Mouse (Mus musculus) hindbrain, embryonic 15.5 days (tissue): ENCODE measurements around the gene Chrnd. TPM values are rescaled to one million over a fixed set of nuclear protein-coding genes. Genes with fewer than 3 reads are reported as not detected.

Experiments used
- ATAC-seq: fragments of 200-750 bp; cut with Nextera tagmentation; 2 replicates; pipeline ENCODE4 v1.8.0; 2017; ENCODE audit warnings: low read depth, moderate number of reproducible peaks, moderate TSS enrichment; ENCODE audit not compliant: low FRiP score
- H3K27ac ChIP-seq: fragments of 300-500 bp; sonication (generic); replicated peaks from 2 replicates; pipeline ENCODE4 v1.5.1; 2015; ENCODE audit warnings: mild to moderate bottlenecking, inconsistent platforms
- H3K27me3 ChIP-seq: fragments of 300-500 bp; sonication (generic); 2 replicates; pipeline ENCODE4 v1.6.1; 2015; ENCODE audit warnings: control low read depth, inconsistent platforms
- H3K36me3 ChIP-seq: fragments of 300-500 bp; sonication (generic); 2 replicates; pipeline ENCODE4 v1.6.1; 2015; ENCODE audit warnings: control low read depth, inconsistent platforms
- H3K4me1 ChIP-seq: fragments of 300-500 bp; sonication (generic); replicated peaks from 2 replicates; pipeline ENCODE4 v1.6.1; 2015; ENCODE audit warnings: control low read depth, inconsistent platforms
- H3K4me2 ChIP-seq: fragments of 300-500 bp; sonication (generic); 2 replicates; pipeline ENCODE4 v1.6.1; 2015; ENCODE audit warnings: moderate library complexity, mild to moderate bottlenecking, inconsistent platforms
- H3K4me3 ChIP-seq: fragments of 300-500 bp; sonication (generic); 2 replicates; pipeline ENCODE4 v1.5.1; 2015; ENCODE audit warnings: mild to moderate bottlenecking, inconsistent platforms
- H3K9ac ChIP-seq: fragments of 300-500 bp; sonication (generic); 2 replicates; pipeline ENCODE4 v1.6.1; 2015; ENCODE audit warnings: inconsistent platforms
- H3K9me3 ChIP-seq: fragments of 300-500 bp; sonication (generic); 2 replicates; pipeline ENCODE4 v1.6.1; 2016; ENCODE audit warnings: control low read depth, inconsistent platforms
- WGBS: fragments of 180-500 bp; shearing (Covaris S2); methylation state at CpG from one replicate; pipeline ENCODE4 v1.1.7; 2015; 5-methylcytosine and 5-hydroxymethylcytosine counted together
- polyA plus RNA-seq: library from polyadenylated mRNA; unstranded; fragments of >200 nt; fragmentation: Nextera tagmentation; extraction: Ambion mirVana; gene quantifications from 2 replicates; pipeline ENCODE4 v1.2.1, GENCODE M21; 2015

The Chrnd gene
- polyA plus RNA-seq, 1 experiment from 2014 or later = not detected

DNA sequence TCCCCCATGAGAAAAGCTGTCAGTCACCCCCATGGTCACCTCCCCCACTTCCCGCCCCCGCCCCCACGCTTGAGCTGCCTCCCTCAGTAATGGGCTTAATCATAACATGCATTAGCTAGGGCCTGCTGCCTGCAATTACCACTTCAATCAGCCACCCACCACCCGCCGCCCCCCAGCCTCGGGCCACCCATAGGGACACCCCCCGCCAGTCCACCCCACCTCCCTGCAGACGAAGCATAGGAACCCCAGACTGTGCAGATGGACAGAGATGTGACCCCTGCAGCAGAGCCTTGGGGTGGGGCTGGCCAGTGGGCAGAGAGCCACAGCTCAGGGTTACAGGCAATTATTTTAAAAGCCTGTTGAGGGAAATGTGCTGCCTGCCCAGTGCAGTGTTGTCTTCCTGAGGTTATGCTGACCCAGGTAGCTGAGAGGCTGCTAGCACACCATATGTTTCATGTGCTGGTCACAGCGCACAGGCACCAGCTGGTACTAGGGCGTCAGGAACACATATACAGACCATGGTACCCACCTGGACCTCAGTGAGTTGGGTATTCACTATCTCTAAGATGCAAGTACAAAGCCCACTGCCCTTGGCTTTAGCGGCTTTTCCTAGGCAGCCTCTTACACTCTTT, 26.1 kb upstream of the Chrnd start:
- Histone ChIP-seq H3K27ac (no peak overlapping the region), H3K4me3 (no peak overlapping the region), H3K36me3 (no peaks in the 10 kb centered on the region), H3K27me3 (no peaks in the 10 kb centered on the region), H3K9me3 (no peaks in the 10 kb centered on the region), H3K4me2 (no peak overlapping the region), H3K9ac (no peak overlapping the region), H3K4me1 (peaks cover 18% of the 10 kb centered on the region)
- peak; percentile 43; the same call in 1 of the 2 replicates for ATAC-seq
- 28% methylated on average over 11 of the region's 11 CpGs for WGBS

- 52% methylated on average over 9 of the region's 9 CpGs for WGBS
- H3K27ac ChIP-seq = no peak overlapping the region
Measured at GRCm38 (mm10) chr1:87164796-87165184, 25.6 kb upstream of the Chrnd start.

GRCm38 (mm10) chr1:87170458-87170857, 19.9 kb upstream of the Chrnd start:
- Histone ChIP-seq H3K36me3 (no peaks in the 10 kb centered on the region), H3K9me3 (no peaks in the 10 kb centered on the region), H3K4me2 (peak overlapping the region; percentile 27), H3K27me3 (peaks cover 4% of the 10 kb centered on the region; the same call in 1 of the 2 replicates), H3K9ac (no peak overlapping the region), H3K4me1 (peaks cover 41% of the 10 kb centered on the region), H3K4me3 (no peak overlapping the region), H3K27ac (no peak overlapping the region)
- ATAC-seq = peak; percentile 57; the same call in 1 of the 2 replicates
- 6% methylated on average over 19 of the region's 19 CpGs for WGBS

More at GRCm38 (mm10) chr1:87164796-87165184, 25.6 kb upstream of the Chrnd start:
- Histone ChIP-seq H3K4me3 (no peak overlapping the region), H3K27me3 (no peaks in the 10 kb centered on the region), H3K9me3 (no peaks in the 10 kb centered on the region), H3K4me2 (no peak overlapping the region), H3K4me1 (peaks cover 23% of the 10 kb centered on the region), H3K9ac (no peak overlapping the region), H3K36me3 (no peaks in the 10 kb centered on the region)
- ATAC-seq = no peak

DNA sequence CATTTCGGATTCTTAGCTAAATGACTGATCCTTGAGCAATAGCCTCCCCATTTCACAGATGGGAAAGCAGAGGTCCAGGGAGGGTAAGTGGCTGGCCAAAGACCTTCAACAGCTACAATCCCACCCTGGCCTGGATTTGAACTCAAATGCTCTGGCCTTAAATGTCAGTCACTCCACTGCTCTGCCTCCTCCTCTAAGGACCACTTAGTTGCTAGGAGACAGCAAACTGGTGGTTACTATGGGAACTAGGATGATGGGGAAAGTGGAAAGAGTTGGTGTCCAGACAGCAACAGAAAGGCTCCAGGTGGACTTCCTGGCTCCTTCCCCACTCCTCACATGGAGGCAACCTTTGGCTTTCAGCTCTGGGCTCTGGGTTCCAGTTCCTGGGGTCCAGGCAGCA, 19.1 kb upstream of the Chrnd start:
- H3K4me2 ChIP-seq = no peak overlapping the region
- no peak overlapping the region for H3K9ac ChIP-seq
- no peak overlapping the region for H3K4me3 ChIP-seq
- 85% methylated on average over 1 of the region's 1 CpGs for WGBS
- H3K27me3 ChIP-seq = peaks cover 4% of the 10 kb centered on the region; the same call in 1 of the 2 replicates
- no peak for ATAC-seq
- peaks cover 50% of the 10 kb centered on the region for H3K4me1 ChIP-seq
- H3K27ac ChIP-seq = no peak overlapping the region
- no peaks in the 10 kb centered on the region for H3K36me3 ChIP-seq
- no peaks in the 10 kb centered on the region for H3K9me3 ChIP-seq

GRCm38 (mm10) chr1:87172316-87172715, 18.1 kb upstream of the Chrnd start:
- H3K36me3 ChIP-seq = no peaks in the 10 kb centered on the region
- no peaks in the 10 kb centered on the region for H3K9me3 ChIP-seq
- H3K9ac ChIP-seq = no peak overlapping the region
- H3K4me3 ChIP-seq = no peak overlapping the region
- H3K27ac ChIP-seq = no peak overlapping the region
- peaks cover 52% of the 10 kb centered on the region for H3K4me1 ChIP-seq
- H3K4me2 ChIP-seq = no peak overlapping the region
- no peak for ATAC-seq
- WGBS = 35% methylated on average over 9 of the region's 9 CpGs
- peaks cover 4% of the 10 kb centered on the region; the same call in 1 of the 2 replicates for H3K27me3 ChIP-seq

- WGBS = 24% methylated on average over 28 of the region's 28 CpGs
- Histone ChIP-seq H3K27ac (no peak overlapping the region), H3K4me2 (no peak overlapping the region), H3K36me3 (no peaks in the 10 kb centered on the region), H3K9me3 (no peaks in the 10 kb centered on the region), H3K9ac (no peak overlapping the region), H3K4me3 (no peak overlapping the region), H3K4me1 (peaks cover 47% of the 10 kb centered on the region), H3K27me3 (peaks cover 4% of the 10 kb centered on the region; the same call in 1 of the 2 replicates)
- no peak for ATAC-seq
Measured at GRCm38 (mm10) chr1:87174006-87174955, 16.1 kb upstream of the Chrnd start.

DNA sequence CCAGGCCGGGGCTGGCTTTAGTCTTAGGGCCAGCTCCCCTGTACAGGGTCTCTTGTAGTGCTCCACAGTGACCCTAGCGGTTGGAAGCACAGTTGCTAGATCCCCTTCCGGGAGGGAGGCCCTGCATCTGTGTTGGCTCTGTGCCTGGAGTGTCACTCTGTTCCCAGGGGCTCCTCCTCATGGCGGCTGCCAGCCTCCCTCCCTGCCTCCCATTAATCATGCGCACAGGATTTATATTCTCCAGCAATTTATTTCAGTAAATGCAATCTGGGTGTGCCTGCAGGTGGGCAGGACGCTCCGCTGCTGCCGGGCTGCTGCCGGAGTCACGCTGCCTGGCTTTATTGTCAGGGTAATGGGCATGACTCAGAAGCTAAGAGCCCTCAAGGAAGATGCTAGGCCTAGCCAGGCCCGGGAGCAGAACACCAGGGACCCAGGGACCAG, 14.5 kb upstream of the Chrnd start:
- H3K4me2 ChIP-seq = 0 out of 2 replicates have a peak overlapping the region, but pooled peaks have one; percentile 17
- peaks cover 32% of the 10 kb centered on the region for H3K4me1 ChIP-seq
- ATAC-seq = peak; percentile 80
- H3K27ac ChIP-seq = peak overlapping the region; percentile 10; the same call in 1 of the 2 replicates
- 5% methylated on average over 11 of the region's 11 CpGs for WGBS
- peaks cover 4% of the 10 kb centered on the region; the same call in 1 of the 2 replicates for H3K27me3 ChIP-seq
- H3K9ac ChIP-seq = no peak overlapping the region
- no peaks in the 10 kb centered on the region for H3K36me3 ChIP-seq
- no peak overlapping the region for H3K4me3 ChIP-seq
- no peaks in the 10 kb centered on the region for H3K9me3 ChIP-seq

DNA sequence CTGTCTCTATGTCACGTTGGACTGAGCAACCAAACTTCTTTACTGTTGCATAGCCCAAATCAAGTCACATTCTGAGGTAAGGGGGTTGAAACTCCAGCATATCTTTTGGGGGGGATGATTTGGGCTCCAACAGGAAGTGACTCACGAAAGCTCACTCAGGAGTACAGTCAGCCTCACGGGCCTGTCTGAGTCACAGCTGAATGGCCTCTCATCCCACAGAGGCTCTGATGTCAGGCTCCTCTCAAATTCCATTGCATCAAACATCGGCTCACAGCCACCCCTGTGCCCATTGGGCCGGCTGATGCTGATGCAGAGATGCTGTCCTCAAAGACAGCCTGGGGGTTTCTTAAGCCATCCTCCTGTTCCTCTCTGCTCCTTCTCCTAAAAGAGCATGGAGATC, 9.5 kb upstream of the Chrnd start:
- Histone ChIP-seq H3K4me2 (no peak overlapping the region), H3K36me3 (no peaks in the 10 kb centered on the region), H3K4me3 (no peak overlapping the region), H3K9me3 (no peaks in the 10 kb centered on the region), H3K27me3 (peaks cover 27% of the 10 kb centered on the region), H3K4me1 (peaks cover 17% of the 10 kb centered on the region), H3K9ac (no peak overlapping the region), H3K27ac (no peak overlapping the region)
- ATAC-seq = no peak
- 66% methylated on average over 5 of the region's 5 CpGs for WGBS

GRCm38 (mm10) chr1:87183013-87183412, 7.4 kb upstream of the Chrnd start, which contains the start of gene Prss56:
Prss56 (plus strand) TSS chr1:87183313.
- H3K4me2 ChIP-seq = no peak within 1 kb of the TSS
- 66% methylated on average over 9 of the region's 9 CpGs for WGBS
- no peaks in the 10 kb centered on the region for H3K9me3 ChIP-seq
- no peak within 1 kb of the TSS for H3K9ac ChIP-seq
- H3K27ac ChIP-seq = no peak within 1 kb of the TSS
- H3K27me3 ChIP-seq = peaks cover 38% of the 10 kb centered on the region
- H3K4me1 ChIP-seq = peaks cover 22% of the 10 kb centered on the region
- H3K4me3 ChIP-seq = no peak within 1 kb of the TSS
- H3K36me3 ChIP-seq = no peaks in the 10 kb centered on the region
- ATAC-seq = no peak

- WGBS = 29% methylated on average over 15 of the region's 15 CpGs
- Histone ChIP-seq H3K9me3 (no peaks in the 10 kb centered on the region), H3K27ac (no peak overlapping the region), H3K4me2 (peak overlapping the region; percentile 49), H3K36me3 (no peaks in the 10 kb centered on the region), H3K9ac (0 out of 2 replicates have a peak overlapping the region, but pooled peaks have one; percentile 13), H3K4me3 (peak overlapping the region; percentile 16), H3K27me3 (peaks cover 38% of the 10 kb centered on the region), H3K4me1 (peaks cover 22% of the 10 kb centered on the region)
- ATAC-seq = no peak
Measured at GRCm38 (mm10) chr1:87183998-87184750, 6.2 kb upstream of the Chrnd start.

DNA sequence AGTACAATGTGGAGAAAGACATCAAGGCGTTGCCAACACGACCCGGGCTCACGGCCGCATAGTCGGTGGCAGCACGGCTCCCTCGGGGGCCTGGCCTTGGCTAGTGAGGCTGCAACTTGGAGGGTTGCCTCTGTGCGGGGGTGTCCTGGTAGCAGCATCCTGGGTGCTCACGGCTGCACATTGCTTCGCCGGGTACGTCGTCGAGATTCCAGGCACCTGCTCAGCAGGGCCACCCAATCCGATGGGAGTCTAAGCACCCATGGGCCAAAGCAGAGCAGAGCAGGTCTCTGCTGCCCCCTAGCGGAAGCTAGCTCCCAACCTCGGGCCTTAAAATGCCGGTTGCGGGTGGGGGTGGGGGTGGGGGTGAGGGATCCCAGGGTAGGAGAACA, 5.7 kb upstream of the Chrnd start:
- H3K27ac ChIP-seq = no peak overlapping the region
- H3K4me3 ChIP-seq = peak overlapping the region; percentile 16
- ATAC-seq = no peak
- H3K4me1 ChIP-seq = peaks cover 22% of the 10 kb centered on the region
- 4% methylated on average over 20 of the region's 20 CpGs for WGBS
- H3K4me2 ChIP-seq = peak overlapping the region; percentile 49
- 0 out of 2 replicates have a peak overlapping the region, but pooled peaks have one; percentile 13 for H3K9ac ChIP-seq
- no peaks in the 10 kb centered on the region for H3K36me3 ChIP-seq
- H3K9me3 ChIP-seq = no peaks in the 10 kb centered on the region
- peaks cover 38% of the 10 kb centered on the region for H3K27me3 ChIP-seq
